Mouse (Mus musculus) brown adipose tissue, adult 24 weeks (tissue): ENCODE measurements around the gene Baz1a. TPM values are rescaled to one million over a fixed set of nuclear protein-coding genes. Genes with fewer than 3 reads are reported as not detected.
A peak's percentile ranks its signal among the peaks of the same experiment; 100 is the strongest.

ENCODE experiments used
- H3K27ac ChIP-seq: fragments of 200-500 bp; replicated peaks from 2 replicates; pipeline ENCODE4 v1.5.1; 2012; ENCODE audit warnings: low read depth, mild to moderate bottlenecking, low read length
- H3K4me1 ChIP-seq: fragments of 200-500 bp; 2 replicates; pipeline ENCODE4 v1.6.1; 2012; ENCODE audit warnings: low read length, mixed read lengths; ENCODE audit not compliant: control insufficient read depth, insufficient read depth, insufficient read length
- H3K4me3 ChIP-seq: fragments of 200-500 bp; 2 replicates; pipeline ENCODE4 v1.5.1; 2012; ENCODE audit warnings: low read depth, mild to moderate bottlenecking, low read length, moderate library complexity; ENCODE audit not compliant: insufficient read depth
- polyA plus RNA-seq: library from polyadenylated mRNA; stranded (reverse); fragments of >200 nt; gene quantifications from 2 replicates; pipeline ENCODE4 v1.2.4, GENCODE M21; 2012; ENCODE audit not compliant: missing spikeins, insufficient read depth, insufficient read length

Baz1a gene
- polyA plus RNA-seq, 1 experiment: 3.6 TPM

GRCm38 (mm10) chr12:54994418-54994817, 19.7 kb downstream of the Baz1a start:
- Histone ChIP-seq H3K4me3 (no peak overlapping the region), H3K4me1 (no peaks in the 10 kb centered on the region), H3K27ac (no peak overlapping the region)

- Histone ChIP-seq H3K4me3 (no peak overlapping the region), H3K4me1 (no peaks in the 10 kb centered on the region), H3K27ac (no peak overlapping the region)
These were observed 20.1 kb downstream of the Baz1a start for GRCm38 (mm10) chr12:54994068-54994386.

- no peak overlapping the region for H3K4me3 ChIP-seq
- H3K4me1 ChIP-seq: no peaks in the 10 kb centered on the region
- H3K27ac ChIP-seq: no peak overlapping the region
These were observed 20.7 kb downstream of the Baz1a start for GRCm38 (mm10) chr12:54993246-54994067.

GRCm38 (mm10) chr12:54992814-54993213, 21.3 kb downstream of the Baz1a start:
- Histone ChIP-seq H3K4me3 (no peak overlapping the region), H3K4me1 (no peaks in the 10 kb centered on the region), H3K27ac (no peak overlapping the region)

GRCm38 (mm10) chr12:54988323-54988850, 25.8 kb downstream of the Baz1a start:
- H3K4me3 ChIP-seq: no peak overlapping the region
- no peak overlapping the region for H3K27ac ChIP-seq
- no peaks in the 10 kb centered on the region for H3K4me1 ChIP-seq

GRCm38 (mm10) chr12:54987156-54987555, 27.0 kb downstream of the Baz1a start:
- H3K27ac ChIP-seq: no peak overlapping the region
- H3K4me3 ChIP-seq: no peak overlapping the region
- no peaks in the 10 kb centered on the region for H3K4me1 ChIP-seq

- H3K4me1 ChIP-seq: no peaks in the 10 kb centered on the region
- peak within 1 kb of the TSS; percentile 100 for H3K4me3 ChIP-seq
- peak within 1 kb of the TSS; percentile 93 for H3K27ac ChIP-seq
These were observed 28.0 kb downstream of the Baz1a start, which contains the start of gene Gm20403 for GRCm38 (mm10) chr12:54986052-54986717. Gm20403 (minus strand) TSS chr12:54986529.

- H3K4me1 ChIP-seq: no peaks in the 10 kb centered on the region
- H3K4me3 ChIP-seq: peak overlapping the region; percentile 100
- peak overlapping the region; percentile 93 for H3K27ac ChIP-seq
These were observed 28.7 kb downstream of the Baz1a start for GRCm38 (mm10) chr12:54985257-54986051.

- no peaks in the 10 kb centered on the region for H3K4me1 ChIP-seq
- H3K27ac ChIP-seq: peak overlapping the region; percentile 93
- H3K4me3 ChIP-seq: peak overlapping the region; percentile 100
These were observed 29.4 kb downstream of the Baz1a start for GRCm38 (mm10) chr12:54984701-54985256.

GRCm38 (mm10) chr12:54982935-54983715, 31.0 kb downstream of the Baz1a start:
- no peak overlapping the region for H3K4me3 ChIP-seq
- no peak overlapping the region for H3K27ac ChIP-seq

GRCm38 (mm10) chr12:54981962-54982361, 32.2 kb downstream of the Baz1a start:
- Histone ChIP-seq H3K4me1 (no peaks in the 10 kb centered on the region), H3K27ac (no peak overlapping the region), H3K4me3 (no peak overlapping the region)

More at GRCm38 (mm10) chr12:54982935-54983715, 31.0 kb downstream of the Baz1a start:
- no peaks in the 10 kb centered on the region for H3K4me1 ChIP-seq

- no peak overlapping the region for H3K4me3 ChIP-seq
- peaks cover 3% of the 10 kb centered on the region; the same call in 1 of the 2 replicates for H3K4me1 ChIP-seq
- H3K27ac ChIP-seq: no peak overlapping the region
These were observed 33.2 kb downstream of the Baz1a start for GRCm38 (mm10) chr12:54980939-54981338.

GRCm38 (mm10) chr12:54980532-54980931, 33.6 kb downstream of the Baz1a start:
- H3K4me3 ChIP-seq: no peak overlapping the region
- no peak overlapping the region for H3K27ac ChIP-seq
- H3K4me1 ChIP-seq: peaks cover 3% of the 10 kb centered on the region; the same call in 1 of the 2 replicates

GRCm38 (mm10) chr12:54969033-54969432, 45.1 kb downstream of the Baz1a start:
- H3K4me1 ChIP-seq: no peaks in the 10 kb centered on the region
- no peak overlapping the region for H3K27ac ChIP-seq
- H3K4me3 ChIP-seq: no peak overlapping the region
